Mouse (Mus musculus): Measurements from ENCODE around the gene Adgrf2. TPM values are rescaled to one million over a fixed set of nuclear protein-coding genes. Genes with fewer than 3 reads are reported as not detected.

Adgrf2 gene
- polyA plus RNA-seq, 1 experiment from 2014 or later, result not detected

GRCm38 (mm10) chr17:42745657-42746420, 3.9 kb upstream of the Adgrf2 start:
- Histone ChIP-seq H3K36me3 (replicated peaks; ENCODE audit: control insufficient read depth, insufficient read depth, low read depth, low read length) (no peaks in the 10 kb centered on the region), H3K9ac (replicated peaks; ENCODE audit: low read length) (no peak overlapping the region), H3K27ac (replicated peaks; ENCODE audit: low read depth, low read length) (no peak overlapping the region), H3K4me2 (ENCODE audit: low read depth, low read length) (no peak overlapping the region), H3K9me3 (replicated peaks; ENCODE audit: control insufficient read depth, low read length) (no peaks in the 10 kb centered on the region), H3K4me3 (ENCODE audit: low read depth, low read length) (no peak overlapping the region), H3K4me1 (ENCODE audit: control insufficient read depth, insufficient read depth, low read length) (no peaks in the 10 kb centered on the region), H3K27me3 (ENCODE audit: control insufficient read depth, insufficient read depth, low read length) (no peaks in the 10 kb centered on the region)
- 88% methylated on average over 6 of the region's 6 CpGs for WGBS
- DNase-seq (ENCODE audit: low spot score) (no peak), ATAC-seq (replicated peaks; ENCODE audit: insufficient number of reproducible peaks, low FRiP score, low TSS enrichment, low read depth) (no peak)

GRCm38 (mm10) chr17:42742823-42743222, 844 bp upstream of the Adgrf2 start:
- WGBS, result 89% methylated on average over 3 of the region's 3 CpGs
- no peak overlapping the region for H3K27ac ChIP-seq (replicated peaks; ENCODE audit: low read depth, low read length)
- H3K36me3 ChIP-seq (replicated peaks; ENCODE audit: control insufficient read depth, insufficient read depth, low read depth, low read length), result no peaks in the 10 kb centered on the region
- DNase-seq (ENCODE audit: low spot score) (no peak), ATAC-seq (replicated peaks; ENCODE audit: insufficient number of reproducible peaks, low FRiP score, low TSS enrichment, low read depth) (no peak)
- no peaks in the 10 kb centered on the region for H3K4me1 ChIP-seq (ENCODE audit: control insufficient read depth, insufficient read depth, low read length)
- H3K27me3 ChIP-seq (ENCODE audit: control insufficient read depth, insufficient read depth, low read length), result no peaks in the 10 kb centered on the region
- H3K4me2 ChIP-seq (ENCODE audit: low read depth, low read length), result no peak overlapping the region
- H3K9ac ChIP-seq (replicated peaks; ENCODE audit: low read length), result no peak overlapping the region
- no peak overlapping the region for H3K4me3 ChIP-seq (ENCODE audit: low read depth, low read length)
- no peaks in the 10 kb centered on the region for H3K9me3 ChIP-seq (replicated peaks; ENCODE audit: control insufficient read depth, low read length)

GRCm38 (mm10) chr17:42738794-42739193, 3.2 kb downstream of the Adgrf2 start:
- H3K36me3 ChIP-seq (replicated peaks; ENCODE audit: control insufficient read depth, insufficient read depth, low read depth, low read length), result no peaks in the 10 kb centered on the region
- no peak overlapping the region for H3K4me2 ChIP-seq (ENCODE audit: low read depth, low read length)
- DNase-seq (ENCODE audit: low spot score), result no peak
- H3K9ac ChIP-seq (replicated peaks; ENCODE audit: low read length), result no peak overlapping the region
- ATAC-seq (replicated peaks; ENCODE audit: insufficient number of reproducible peaks, low FRiP score, low TSS enrichment, low read depth), result no peak
- no peaks in the 10 kb centered on the region for H3K9me3 ChIP-seq (replicated peaks; ENCODE audit: control insufficient read depth, low read length)
- no peaks in the 10 kb centered on the region for H3K27me3 ChIP-seq (ENCODE audit: control insufficient read depth, insufficient read depth, low read length)
- no peak overlapping the region for H3K4me3 ChIP-seq (ENCODE audit: low read depth, low read length)
- no peaks in the 10 kb centered on the region for H3K4me1 ChIP-seq (ENCODE audit: control insufficient read depth, insufficient read depth, low read length)
- 87% methylated on average over 6 of the region's 6 CpGs for WGBS
- H3K27ac ChIP-seq (replicated peaks; ENCODE audit: low read depth, low read length), result no peak overlapping the region

GRCm38 (mm10) chr17:42717161-42717560, 24.8 kb downstream of the Adgrf2 start:
- ATAC-seq (replicated peaks; ENCODE audit: insufficient number of reproducible peaks, low FRiP score, low TSS enrichment, low read depth) (no peak), DNase-seq (ENCODE audit: low spot score) (peak; percentile 14)
- 50% methylated on average over 3 of the region's 3 CpGs for WGBS
- no peak overlapping the region for H3K4me3 ChIP-seq (ENCODE audit: low read depth, low read length)
- no peak overlapping the region for H3K9ac ChIP-seq (replicated peaks; ENCODE audit: low read length)
- no peaks in the 10 kb centered on the region for H3K9me3 ChIP-seq (replicated peaks; ENCODE audit: control insufficient read depth, low read length)
- H3K36me3 ChIP-seq (replicated peaks; ENCODE audit: control insufficient read depth, insufficient read depth, low read depth, low read length), result no peaks in the 10 kb centered on the region
- H3K4me1 ChIP-seq (ENCODE audit: control insufficient read depth, insufficient read depth, low read length), result no peaks in the 10 kb centered on the region
- H3K27ac ChIP-seq (replicated peaks; ENCODE audit: low read depth, low read length), result no peak overlapping the region
- H3K4me2 ChIP-seq (ENCODE audit: low read depth, low read length), result no peak overlapping the region
- H3K27me3 ChIP-seq (ENCODE audit: control insufficient read depth, insufficient read depth, low read length), result no peaks in the 10 kb centered on the region

GRCm38 (mm10) chr17:42714991-42715390, 27.0 kb downstream of the Adgrf2 start:
- H3K9me3 ChIP-seq (replicated peaks; ENCODE audit: control insufficient read depth, low read length), result no peaks in the 10 kb centered on the region
- no peak overlapping the region for H3K4me2 ChIP-seq (ENCODE audit: low read depth, low read length)
- no peaks in the 10 kb centered on the region for H3K4me1 ChIP-seq (ENCODE audit: control insufficient read depth, insufficient read depth, low read length)
- no peaks in the 10 kb centered on the region for H3K36me3 ChIP-seq (replicated peaks; ENCODE audit: control insufficient read depth, insufficient read depth, low read depth, low read length)
- no peak overlapping the region for H3K9ac ChIP-seq (replicated peaks; ENCODE audit: low read length)
- no peak for ATAC-seq (replicated peaks; ENCODE audit: insufficient number of reproducible peaks, low FRiP score, low TSS enrichment, low read depth)
- 92% methylated on average over 7 of the region's 7 CpGs for WGBS
- H3K27ac ChIP-seq (replicated peaks; ENCODE audit: low read depth, low read length), result no peak overlapping the region
- no peaks in the 10 kb centered on the region for H3K27me3 ChIP-seq (ENCODE audit: control insufficient read depth, insufficient read depth, low read length)
- no peak overlapping the region for H3K4me3 ChIP-seq (ENCODE audit: low read depth, low read length)
- DNase-seq (ENCODE audit: low spot score), result no peak

- 86% methylated on average over 7 of the region's 7 CpGs for WGBS
Observed at GRCm38 (mm10) chr17:42710717-42711116, 31.3 kb downstream of the Adgrf2 start.

GRCm38 (mm10) chr17:42705611-42706010, 36.4 kb downstream of the Adgrf2 start:
- Histone ChIP-seq H3K27ac (replicated peaks; ENCODE audit: low read depth, low read length) (no peak overlapping the region), H3K4me2 (ENCODE audit: low read depth, low read length) (no peak overlapping the region), H3K9ac (replicated peaks; ENCODE audit: low read length) (no peak overlapping the region), H3K27me3 (ENCODE audit: control insufficient read depth, insufficient read depth, low read length) (no peaks in the 10 kb centered on the region), H3K36me3 (replicated peaks; ENCODE audit: control insufficient read depth, insufficient read depth, low read depth, low read length) (no peaks in the 10 kb centered on the region), H3K4me1 (ENCODE audit: control insufficient read depth, insufficient read depth, low read length) (no peaks in the 10 kb centered on the region), H3K9me3 (replicated peaks; ENCODE audit: control insufficient read depth, low read length) (no peaks in the 10 kb centered on the region), H3K4me3 (ENCODE audit: low read depth, low read length) (no peak overlapping the region)
- ATAC-seq (replicated peaks; ENCODE audit: insufficient number of reproducible peaks, low FRiP score, low TSS enrichment, low read depth), result no peak
- DNase-seq (ENCODE audit: low spot score), result no peak
- 77% methylated on average over 4 of the region's 4 CpGs for WGBS

More at GRCm38 (mm10) chr17:42710717-42711116, 31.3 kb downstream of the Adgrf2 start:
- no peak for DNase-seq (ENCODE audit: low spot score)
- H3K27ac ChIP-seq (replicated peaks; ENCODE audit: low read depth, low read length), result no peak overlapping the region
- no peaks in the 10 kb centered on the region for H3K36me3 ChIP-seq (replicated peaks; ENCODE audit: control insufficient read depth, insufficient read depth, low read depth, low read length)
- H3K27me3 ChIP-seq (ENCODE audit: control insufficient read depth, insufficient read depth, low read length), result no peaks in the 10 kb centered on the region
- H3K4me2 ChIP-seq (ENCODE audit: low read depth, low read length), result no peak overlapping the region
- ATAC-seq (replicated peaks; ENCODE audit: insufficient number of reproducible peaks, low FRiP score, low TSS enrichment, low read depth), result no peak
- H3K4me1 ChIP-seq (ENCODE audit: control insufficient read depth, insufficient read depth, low read length), result no peaks in the 10 kb centered on the region
- H3K9ac ChIP-seq (replicated peaks; ENCODE audit: low read length), result no peak overlapping the region
- no peak overlapping the region for H3K4me3 ChIP-seq (ENCODE audit: low read depth, low read length)
- no peaks in the 10 kb centered on the region for H3K9me3 ChIP-seq (replicated peaks; ENCODE audit: control insufficient read depth, low read length)

- Histone ChIP-seq H3K27ac (replicated peaks; ENCODE audit: low read depth, low read length) (no peak overlapping the region), H3K4me2 (ENCODE audit: low read depth, low read length) (no peak overlapping the region), H3K9me3 (replicated peaks; ENCODE audit: control insufficient read depth, low read length) (no peaks in the 10 kb centered on the region), H3K4me1 (ENCODE audit: control insufficient read depth, insufficient read depth, low read length) (no peaks in the 10 kb centered on the region), H3K4me3 (ENCODE audit: low read depth, low read length) (no peak overlapping the region), H3K36me3 (replicated peaks; ENCODE audit: control insufficient read depth, insufficient read depth, low read depth, low read length) (no peaks in the 10 kb centered on the region), H3K27me3 (ENCODE audit: control insufficient read depth, insufficient read depth, low read length) (no peaks in the 10 kb centered on the region), H3K9ac (replicated peaks; ENCODE audit: low read length) (no peak overlapping the region)
- DNase-seq (ENCODE audit: low spot score) (no peak), ATAC-seq (replicated peaks; ENCODE audit: insufficient number of reproducible peaks, low FRiP score, low TSS enrichment, low read depth) (no peak)
- WGBS, result 89% methylated on average over 9 of the region's 9 CpGs
Observed at GRCm38 (mm10) chr17:42702198-42702597, 39.8 kb downstream of the Adgrf2 start.

Measured in embryonic facial prominence, embryonic 11.5 days (tissue).